Mouse (Mus musculus) MN1 (cell line): ENCODE data around the gene Edem3.
A peak's percentile ranks its signal among the peaks of the same experiment; 100 is the strongest.
"Not testable (repeated sequence)": the region's sequence is repeated elsewhere in the genome, so short reads cannot be mapped to it uniquely, and the experiment has no call there.

Experiments
- DNase-seq: peaks from one replicate; pipeline ENCODE4 v3.0.0-alpha.2; 2016; ENCODE audit warnings: low spot score

Gene Edem3

DNA sequence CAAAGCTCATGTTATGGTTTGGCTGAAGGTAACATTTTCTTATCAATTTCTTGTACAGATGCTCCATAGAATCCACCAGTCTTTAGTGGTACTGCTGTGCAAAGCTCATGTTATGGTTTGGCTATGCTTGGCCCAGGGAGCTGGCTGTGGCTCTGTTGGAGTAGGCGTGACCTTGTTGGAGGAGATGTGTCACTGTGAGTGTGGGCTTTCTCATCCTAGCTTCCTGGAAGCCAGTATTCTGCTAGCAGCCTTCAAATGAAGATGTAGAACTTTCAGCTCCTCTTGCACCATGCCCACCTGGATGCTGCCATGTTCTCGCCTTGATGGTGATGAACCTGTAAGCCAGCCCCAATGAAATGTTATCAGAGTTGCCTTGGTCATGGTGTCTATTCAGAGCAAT lies 5.3 kb upstream of the Edem3 start:
- DNase-seq, result not testable (repeated sequence)

GRCm38 (mm10) chr1:151752946-151753345 lies 2.2 kb upstream of the Edem3 start:
- DNase-seq, result no peak

DNA sequence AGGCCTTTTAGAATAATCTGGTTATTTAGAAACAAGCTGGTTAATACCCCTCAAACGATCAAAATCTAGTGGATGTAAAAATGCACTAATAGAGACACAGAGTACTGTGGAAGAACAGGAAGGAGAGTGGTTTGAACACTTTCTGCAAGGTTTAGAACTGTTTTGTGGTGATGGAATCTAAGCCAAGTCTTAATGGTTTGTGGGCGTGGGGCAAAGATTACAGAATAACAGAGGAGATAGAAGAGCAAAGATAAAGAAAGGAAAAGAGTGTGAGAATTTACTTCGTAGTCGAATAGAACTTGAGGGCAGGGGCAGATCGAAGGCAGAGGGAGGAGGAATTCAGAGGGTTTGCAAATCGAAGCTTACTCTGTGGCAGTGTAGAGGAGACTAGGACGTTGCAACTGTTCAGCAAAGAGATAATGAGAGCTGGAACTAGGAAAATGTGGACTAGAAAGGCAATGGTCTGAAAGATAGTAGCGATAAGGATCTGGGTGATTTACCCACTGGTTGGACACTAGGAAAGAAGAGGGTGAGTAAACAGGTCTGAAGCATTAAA lies 1.7 kb upstream of the Edem3 start:
- DNase-seq, result peak; percentile 12

DNA sequence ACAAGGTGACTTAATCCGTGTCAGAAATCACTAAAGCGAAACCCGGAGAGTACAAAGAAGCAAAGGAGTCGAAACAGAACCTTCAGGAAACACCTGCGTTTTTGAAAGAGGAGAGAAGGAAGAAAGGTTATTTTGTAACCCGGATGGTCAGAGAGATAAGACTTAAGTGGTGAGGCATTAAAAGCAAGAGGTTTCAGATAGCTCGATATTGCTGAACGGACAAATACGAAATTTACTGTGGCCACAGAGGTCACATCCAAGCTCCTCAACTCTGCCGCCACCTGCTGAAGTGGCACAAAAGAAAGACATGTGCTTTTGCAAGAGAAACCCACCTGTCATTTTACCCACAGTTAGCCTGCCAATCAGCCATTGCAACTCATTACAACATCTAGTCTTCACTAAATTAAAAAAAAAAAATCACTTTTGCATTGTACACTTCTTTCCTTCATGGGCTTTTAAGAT lies 1.1 kb upstream of the Edem3 start:
- DNase-seq, result peak; percentile 62

GRCm38 (mm10) chr1:151755660-151756424 lies 671 bp downstream of the Edem3 start:
- DNase-seq, result peak; percentile 8

DNA sequence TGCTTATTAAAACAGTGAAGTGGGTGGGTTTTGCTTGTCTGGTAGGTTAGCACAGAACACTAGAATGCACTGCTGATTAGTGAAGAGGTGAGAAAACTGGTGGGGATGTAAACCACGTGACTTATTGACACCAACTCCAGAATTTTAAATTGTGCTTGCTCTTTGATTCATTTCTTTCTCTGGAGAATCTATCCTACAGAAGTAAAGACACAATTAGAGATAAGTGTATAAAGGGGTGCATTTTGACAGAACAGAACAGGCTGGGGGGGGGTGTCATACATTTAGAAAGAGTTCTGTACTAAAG lies 1.2 kb downstream of the Edem3 start:
- DNase-seq, result no peak

DNA sequence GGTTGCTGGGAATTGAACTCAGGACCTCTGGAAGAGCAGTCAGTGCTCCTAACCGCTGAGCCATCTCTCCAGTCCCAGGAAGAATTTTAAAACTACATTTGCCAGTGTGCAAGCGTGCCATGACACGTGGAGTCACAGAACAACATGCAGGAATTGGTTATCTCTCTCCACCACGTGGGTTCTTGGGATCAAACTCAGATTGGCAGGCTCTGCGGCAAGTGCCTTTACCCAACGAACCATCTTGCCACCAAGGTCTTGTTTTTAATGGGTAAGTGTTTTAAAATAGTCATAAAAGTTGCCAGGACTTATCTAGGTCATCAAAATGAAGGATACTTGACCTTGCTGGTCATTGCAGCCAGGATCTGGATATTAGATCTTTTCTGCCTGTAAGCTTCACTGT lies 3.1 kb downstream of the Edem3 start:
- no peak for DNase-seq

- no peak for DNase-seq
These were observed 3.8 kb downstream of the Edem3 start for GRCm38 (mm10) chr1:151758991-151759390.

DNA sequence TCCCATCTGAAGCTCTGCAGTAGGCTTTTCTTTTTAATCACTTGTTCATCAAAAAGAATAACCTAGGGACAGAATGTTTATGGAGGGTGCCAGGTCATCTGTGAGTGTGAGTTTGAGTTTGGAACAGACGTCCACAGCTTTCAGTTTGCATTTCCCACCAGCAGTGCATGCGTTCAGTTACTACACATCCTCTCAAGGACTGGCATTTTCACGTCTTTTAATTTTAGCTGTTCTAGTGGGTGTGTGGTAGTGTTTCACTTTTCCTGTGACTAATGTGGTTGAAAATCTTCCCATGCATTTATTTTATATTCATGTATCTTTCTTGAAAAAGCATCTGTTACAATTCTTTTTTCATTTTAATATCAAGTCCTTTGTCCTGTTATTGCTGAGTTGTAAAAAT lies 9.1 kb downstream of the Edem3 start:
- DNase-seq, result no peak

DNA sequence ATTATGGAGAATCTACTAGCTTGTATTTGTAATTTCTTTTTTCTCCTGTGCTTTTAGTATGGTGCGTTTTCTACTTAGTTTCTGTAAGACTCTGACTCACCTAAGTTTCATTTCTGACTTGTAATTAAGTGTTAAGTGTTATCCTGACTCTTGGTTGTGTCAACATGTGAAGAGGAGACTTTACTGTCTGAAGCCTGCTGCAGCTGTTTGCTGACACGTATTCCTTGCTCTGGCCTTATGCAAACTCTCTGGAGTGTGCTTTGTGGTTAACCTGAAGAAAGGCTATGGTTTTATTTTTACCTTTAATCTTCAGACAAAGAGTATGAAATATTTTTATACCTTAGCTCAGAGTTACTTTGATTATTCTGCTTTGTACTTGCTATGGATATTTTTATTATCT lies 11.0 kb downstream of the Edem3 start:
- no peak for DNase-seq

DNA sequence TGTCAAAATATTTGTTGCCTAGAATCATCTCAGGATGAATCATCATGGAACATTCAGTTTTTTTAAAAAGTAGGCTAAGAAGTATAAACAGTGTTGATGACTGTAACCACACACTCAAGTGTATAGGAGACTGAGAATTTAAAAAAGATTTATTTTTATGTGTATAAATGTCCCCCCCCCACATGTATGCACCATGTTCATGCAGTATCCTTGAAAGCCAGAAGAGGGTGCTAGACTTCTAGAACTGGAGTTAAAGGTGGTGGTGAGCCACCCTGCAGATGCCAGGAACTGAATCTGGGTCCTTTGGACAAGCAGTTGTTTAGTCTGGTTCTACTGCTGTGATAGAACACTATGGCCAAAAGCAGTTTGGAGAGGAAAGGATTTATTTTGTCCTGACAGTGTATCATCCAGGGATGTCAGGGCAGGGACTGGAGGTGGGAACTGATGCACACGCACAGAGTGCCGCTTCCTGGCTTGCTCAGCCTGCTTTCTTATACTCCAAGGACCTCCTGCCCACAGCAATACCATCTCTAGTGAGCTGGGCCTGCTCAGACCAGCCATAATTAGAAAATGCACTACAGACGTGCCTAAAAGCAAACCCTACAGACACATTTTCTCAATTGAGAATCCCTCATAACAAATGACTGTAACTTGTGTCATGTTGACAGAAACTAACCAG lies 11.9 kb downstream of the Edem3 start:
- no peak for DNase-seq

DNA sequence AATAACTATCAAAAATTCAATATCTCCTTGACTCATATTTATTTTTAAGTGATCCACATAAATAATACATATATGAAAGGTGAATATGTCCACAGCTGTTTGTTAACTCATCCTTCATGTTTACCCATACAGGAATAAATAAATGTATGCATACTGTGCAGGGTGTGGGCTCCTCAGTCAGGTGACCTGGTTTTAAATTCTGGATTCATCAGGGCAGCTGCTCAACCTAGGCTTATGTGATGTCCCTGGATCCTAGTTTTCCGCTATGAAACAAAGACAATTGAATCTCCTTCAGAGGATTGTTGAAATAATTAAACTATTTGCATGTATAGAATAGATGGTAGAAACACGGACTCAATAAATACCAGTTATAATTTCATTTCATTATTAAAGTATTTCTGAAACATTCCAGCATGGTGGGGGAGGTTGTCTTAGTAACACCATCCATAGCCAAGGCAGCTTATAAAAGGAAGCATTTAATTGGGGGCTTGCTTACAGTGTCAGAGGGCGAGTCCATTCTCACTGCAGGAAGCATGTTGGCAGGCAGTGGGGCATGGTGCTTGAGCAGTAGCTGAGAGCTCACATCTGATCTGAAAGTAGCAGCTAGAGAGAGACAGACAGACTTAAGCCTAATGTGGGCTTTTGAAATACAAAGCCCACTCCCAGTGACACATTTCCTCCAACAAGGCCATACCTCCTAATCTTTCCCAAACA lies 14.2 kb downstream of the Edem3 start:
- DNase-seq, result no peak

GRCm38 (mm10) chr1:151777616-151778015 lies 22.4 kb downstream of the Edem3 start:
- no peak for DNase-seq

DNA sequence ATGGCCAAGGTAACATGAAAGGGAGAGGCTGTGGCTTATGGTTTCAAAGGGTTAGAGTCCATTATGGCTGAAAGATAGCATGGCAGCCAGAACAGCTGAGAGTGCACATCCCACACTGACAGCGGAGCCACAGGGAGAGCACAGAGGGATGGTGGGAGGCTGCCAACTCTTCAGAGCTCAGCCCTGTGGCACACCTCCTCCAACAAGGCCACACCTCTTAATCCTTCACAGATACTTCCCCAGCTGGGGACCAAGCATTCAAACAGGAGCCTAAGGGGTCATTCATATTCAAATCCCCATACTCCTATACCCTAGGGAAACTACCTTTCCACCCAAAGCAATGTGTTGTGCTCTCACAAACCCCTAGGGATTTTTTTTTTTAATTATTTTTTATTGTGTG lies 23.4 kb downstream of the Edem3 start:
- no peak for DNase-seq

DNA sequence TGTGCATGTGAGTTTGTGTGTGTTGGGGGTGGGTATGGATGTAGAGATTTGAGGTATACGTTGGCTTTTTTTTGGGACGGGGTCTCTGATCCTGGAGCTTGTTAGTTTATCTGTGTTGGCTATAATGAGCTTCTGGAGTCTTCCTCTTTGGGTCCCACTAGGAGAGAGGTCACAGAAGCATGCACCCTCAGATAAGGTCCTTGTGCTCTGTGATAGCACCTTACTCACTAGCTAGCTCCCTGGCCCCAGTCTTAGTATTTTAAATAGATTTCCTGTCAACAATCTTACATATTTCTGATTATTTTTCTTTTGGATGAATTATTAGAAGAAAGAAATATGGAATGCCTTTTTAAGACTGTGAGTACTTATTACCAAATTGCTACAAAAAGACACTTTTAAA lies 24.1 kb downstream of the Edem3 start:
- DNase-seq, result no peak

GRCm38 (mm10) chr1:151781447-151781846 lies 26.3 kb downstream of the Edem3 start:
- DNase-seq, result no peak

- DNase-seq, result no peak
These were observed 28.2 kb downstream of the Edem3 start for GRCm38 (mm10) chr1:151783403-151783802.

DNA sequence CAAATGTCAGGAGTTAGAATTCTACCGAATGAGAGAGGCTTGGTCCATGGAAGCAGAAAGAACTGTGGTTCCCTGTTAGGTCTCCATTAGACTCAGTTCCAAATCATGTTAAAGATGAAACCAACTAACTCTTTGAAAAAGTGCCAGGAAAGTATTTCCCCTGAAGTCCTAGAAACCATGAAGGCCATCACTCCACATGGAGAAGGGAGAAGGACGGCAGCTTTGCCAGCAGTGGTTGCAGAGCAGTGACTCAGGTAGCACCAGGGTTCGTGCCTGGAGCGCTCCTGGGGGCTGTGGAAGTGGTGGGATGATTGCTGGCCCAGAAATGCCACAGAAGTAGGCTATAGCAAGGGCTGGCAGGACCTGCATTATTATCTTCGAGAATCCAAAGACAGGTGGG lies 31.2 kb downstream of the Edem3 start:
- no peak for DNase-seq

DNA sequence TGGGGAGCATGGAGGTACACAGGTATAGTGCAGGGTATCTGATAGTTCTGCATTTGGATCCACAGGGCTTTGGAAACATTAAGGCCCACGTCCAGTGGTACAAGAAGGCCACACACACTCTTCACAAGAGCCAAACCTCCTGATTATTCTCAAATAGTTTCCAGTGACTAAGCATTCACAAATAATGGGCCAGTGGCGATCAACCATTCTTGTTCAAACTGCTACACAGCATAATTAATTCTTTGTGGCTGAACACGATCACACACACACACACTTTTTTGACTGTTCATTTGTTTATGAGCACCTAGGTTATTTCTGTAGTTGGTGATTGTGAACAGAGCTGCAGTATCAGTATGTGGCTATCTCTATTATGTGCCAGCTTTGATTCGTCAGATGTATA lies 34.0 kb downstream of the Edem3 start:
- no peak for DNase-seq

GRCm38 (mm10) chr1:151792076-151792475 lies 36.9 kb downstream of the Edem3 start:
- not testable (repeated sequence) for DNase-seq

- DNase-seq, result not testable (repeated sequence)
These were observed 47.6 kb downstream of the Edem3 start for GRCm38 (mm10) chr1:151802795-151803194.

DNA sequence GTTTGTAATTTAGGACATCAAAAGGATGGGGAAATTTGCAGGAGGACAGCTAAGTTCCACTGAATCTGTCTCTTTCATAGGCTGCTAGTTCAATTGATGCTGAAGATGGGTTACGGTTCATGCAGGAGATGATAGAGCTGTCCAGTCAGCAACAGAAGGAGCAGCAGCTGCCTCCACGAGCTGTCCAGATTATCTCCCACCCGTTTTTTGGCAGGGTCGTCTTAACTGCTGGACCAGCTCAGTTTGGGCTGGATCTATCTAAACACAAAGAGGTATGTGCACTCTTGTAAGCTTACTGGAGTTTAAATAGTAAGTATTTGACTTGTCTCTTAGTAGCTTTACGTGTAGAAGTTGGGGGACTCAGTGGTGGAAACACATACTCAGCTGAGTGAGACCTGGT lies 52.1 kb downstream of the Edem3 start:
- no peak for DNase-seq
